Mouse (Mus musculus) lung, adult 18-20 months (tissue): ENCODE data around the gene Ddx58.

Source experiments
- DNase-seq, 2 experiments: peaks; one replicate each; pipeline ENCODE4 v3.0.0; 2022; ENCODE audit warnings: mixed read lengths in 2 of 2

Ddx58 gene

DNA sequence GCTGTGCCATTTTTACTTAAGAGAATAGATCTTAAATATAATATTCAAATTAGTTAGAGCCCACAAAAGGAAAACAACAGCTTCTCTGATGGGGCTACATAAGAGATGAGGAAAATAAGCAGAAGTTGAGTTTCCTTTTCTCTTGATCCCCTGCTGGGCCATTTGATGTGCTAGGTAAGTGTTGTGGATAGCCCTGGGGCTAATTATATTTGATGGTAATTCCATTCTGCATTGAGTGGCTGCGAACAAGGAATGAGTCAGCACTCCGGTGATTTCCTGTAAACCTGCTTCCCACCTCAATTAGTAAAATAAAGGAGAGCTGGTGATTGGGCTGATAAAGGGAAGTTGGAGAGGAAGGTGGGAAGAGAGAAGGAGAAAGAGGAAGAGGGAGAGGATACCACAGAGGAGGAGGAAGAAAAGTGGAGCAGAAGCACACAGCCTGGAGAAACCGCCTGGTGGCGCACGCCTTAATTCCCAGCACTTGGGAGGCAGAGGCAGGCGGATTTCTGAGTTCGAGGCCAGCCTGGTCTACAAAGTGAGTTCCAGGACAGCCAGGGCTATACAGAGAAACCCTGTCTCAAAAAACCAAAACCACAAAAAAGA is 6.5 kb downstream of the Ddx58 start:
- no peak for DNase-seq

DNA sequence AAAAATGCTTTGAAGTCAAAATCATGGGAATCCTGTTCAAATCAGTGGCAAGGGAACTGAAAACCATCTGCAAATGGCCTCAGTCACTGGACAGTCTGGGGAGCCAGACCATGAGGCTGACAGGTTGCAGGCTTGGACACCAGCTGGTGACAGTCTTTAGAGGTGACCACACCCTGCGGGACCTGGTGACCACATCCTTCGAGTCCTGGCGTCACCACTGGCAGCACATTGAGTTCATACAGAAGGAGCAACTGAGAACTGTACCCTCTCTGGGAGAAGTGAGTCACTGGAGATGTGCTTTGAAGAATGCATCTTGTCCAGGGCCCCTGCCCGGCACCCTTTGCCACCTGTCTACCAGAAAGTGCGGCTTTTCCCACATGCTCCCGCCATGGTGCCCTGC is 9.9 kb downstream of the Ddx58 start:
- no peak for DNase-seq

DNA sequence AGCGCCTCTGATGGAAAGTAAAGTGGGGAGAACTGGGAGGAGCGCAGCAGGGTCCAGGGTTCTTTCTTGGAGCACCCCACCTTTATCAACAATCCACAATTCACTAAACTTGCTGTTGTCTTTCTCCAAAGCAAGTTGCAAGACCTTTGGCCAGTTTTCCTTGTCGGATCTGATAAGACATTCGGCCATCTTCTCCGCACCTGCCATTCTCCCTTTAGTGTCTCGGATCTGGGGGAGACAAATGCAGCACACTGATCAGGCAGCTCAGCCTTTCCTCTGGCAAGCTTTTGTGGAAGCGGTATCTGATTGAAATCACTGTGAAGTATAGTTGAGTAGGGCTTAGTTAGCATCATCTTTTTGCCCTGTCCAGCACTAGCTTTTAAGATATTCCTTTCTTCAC is 11.7 kb downstream of the Ddx58 start:
- DNase-seq: no peak

DNA sequence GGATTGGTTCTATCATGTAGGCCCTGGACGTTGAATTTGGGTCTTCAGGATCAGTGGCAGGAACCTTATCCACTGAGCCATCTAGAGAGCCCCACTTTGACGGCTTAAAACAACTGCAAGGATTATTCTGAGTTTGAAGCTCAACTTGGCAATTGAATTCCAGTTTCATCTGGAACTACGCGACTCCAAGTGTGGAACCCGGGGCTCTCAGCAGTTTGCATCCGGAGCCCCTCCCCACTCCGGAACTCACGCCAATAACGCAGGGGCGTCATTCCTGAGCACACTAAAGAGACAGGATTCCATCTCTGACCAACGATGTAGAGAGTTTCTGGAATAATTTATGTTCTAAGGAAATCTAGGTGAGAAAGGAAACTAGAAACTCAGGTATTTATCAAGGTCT is 12.5 kb downstream of the Ddx58 start:
- no peak for DNase-seq

DNA sequence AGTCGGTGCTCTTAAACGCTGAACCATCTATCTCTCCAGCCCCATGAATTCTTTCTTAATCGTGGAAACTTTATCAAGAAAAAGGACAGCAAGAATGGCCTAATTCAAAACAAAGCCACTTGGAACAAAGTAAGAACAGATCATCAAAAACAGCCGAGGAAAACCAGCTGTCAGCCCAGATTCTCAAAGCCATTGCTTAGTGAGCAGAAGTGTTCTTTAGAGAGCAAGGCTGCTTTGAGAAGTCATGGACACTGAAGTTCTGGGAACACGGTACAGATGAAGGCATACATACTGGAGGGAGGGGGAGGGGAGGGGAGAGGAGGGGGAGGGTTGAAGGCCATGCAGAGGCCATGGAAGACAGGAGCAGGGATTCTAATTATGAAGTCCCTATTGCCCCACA is 13.5 kb downstream of the Ddx58 start:
- DNase-seq: no peak

DNA sequence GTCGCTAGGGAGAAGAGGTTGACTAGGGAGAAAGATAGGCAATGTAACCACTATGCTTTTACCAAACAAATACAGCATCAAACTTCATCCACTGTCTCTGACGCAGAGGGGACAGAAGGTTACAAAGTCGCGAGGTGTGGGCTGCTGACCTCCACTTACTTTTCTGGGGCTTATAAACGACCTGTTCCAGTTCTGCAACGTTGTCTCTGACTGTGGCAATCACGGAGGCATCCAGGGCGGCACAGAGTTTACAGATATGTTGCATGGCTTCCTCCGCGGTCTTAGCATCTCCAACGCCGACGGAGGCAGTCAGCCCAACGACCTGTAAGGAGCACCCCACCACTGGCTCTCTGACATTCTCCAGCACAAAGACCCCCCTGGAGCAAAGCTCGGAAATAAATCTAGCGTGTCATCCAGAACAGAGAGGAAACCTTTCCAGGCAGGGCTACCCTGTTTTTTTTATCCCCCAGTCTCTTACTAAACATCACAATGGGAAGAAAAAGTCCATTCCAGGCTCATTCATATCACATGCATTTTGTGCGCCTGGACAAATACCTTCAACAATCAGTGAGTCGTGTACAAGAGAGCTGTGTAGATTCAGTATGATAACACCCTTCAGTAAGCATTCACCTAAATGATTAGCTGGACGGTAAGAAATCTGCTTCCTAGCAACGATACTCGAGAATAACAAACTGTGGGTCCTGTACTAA is 17.6 kb downstream of the Ddx58 start:
- DNase-seq: no peak

DNA sequence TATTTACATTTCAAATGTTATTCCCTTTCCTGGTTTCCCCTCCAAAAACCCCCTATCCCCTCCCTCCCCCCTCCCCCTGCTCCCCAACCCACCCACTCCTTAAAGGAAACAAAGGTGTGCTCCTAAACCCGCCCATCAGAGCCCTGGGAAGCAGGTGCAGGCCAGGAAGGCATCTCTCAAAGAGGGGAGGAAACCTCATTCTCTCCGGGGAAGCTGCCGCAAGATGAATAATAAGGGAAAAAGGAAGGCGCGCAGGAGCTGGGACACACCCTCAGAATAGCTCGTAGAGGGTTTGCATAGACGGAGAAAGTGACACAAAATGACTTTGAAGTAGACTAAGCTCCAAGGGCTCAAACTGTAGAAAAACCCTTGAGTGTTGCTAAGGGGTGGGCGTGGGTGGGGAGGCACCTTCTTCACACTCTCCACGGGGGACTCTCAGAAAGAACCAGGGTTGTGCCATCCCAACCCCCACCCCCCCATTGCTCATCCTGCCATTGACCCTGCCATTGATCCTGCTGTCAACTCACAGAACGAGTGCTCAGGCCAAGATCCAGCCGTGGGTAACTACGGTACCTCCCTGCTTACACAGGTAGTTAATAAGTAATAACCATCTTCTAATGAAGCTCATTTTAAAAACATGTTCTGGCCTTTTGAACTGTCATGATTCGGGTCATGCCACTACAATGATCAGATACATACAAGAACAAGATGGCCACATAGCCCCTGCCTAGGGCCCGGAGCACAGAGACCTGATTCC is 18.4 kb downstream of the Ddx58 start:
- no peak for DNase-seq

DNA sequence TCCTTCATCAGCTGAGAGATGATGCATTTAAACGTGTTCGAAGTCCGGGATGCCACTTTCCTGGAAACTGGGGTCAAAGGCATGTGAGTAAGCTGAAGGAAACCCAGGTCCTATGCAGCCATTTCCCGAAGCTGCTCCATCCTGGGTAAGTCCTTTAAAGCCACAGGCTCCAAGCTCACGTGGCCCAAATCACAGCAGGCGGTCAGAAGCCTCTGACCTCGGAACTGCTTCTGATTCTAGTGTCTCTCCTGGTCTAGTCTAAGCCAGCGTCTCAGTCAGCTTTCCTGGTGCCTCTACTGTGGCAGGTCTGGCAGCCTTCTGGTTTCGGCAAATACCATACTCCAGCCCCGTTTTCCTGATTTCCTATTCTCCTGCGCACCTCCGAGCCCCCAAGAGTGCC is 19.2 kb downstream of the Ddx58 start:
- no peak for DNase-seq

DNA sequence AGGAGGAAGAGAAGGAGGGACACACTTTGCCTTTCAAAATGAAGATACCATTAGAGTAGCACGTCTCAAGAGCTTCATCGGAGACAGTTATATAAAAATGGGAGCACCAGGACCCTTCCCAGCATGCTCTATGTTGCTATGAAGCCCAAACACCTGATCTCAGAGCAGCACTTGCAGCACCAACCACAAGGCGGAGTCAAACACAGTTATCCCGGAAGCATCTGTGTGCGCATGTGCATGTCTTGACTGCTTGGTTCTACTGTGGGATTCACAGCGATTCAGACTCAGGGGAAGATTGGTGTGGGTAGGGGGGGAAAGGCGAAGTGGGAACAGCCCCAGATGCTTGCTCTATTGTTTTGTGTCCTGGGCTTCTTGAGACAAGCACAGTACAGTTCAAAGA is 21.2 kb downstream of the Ddx58 start:
- no peak for DNase-seq

DNA sequence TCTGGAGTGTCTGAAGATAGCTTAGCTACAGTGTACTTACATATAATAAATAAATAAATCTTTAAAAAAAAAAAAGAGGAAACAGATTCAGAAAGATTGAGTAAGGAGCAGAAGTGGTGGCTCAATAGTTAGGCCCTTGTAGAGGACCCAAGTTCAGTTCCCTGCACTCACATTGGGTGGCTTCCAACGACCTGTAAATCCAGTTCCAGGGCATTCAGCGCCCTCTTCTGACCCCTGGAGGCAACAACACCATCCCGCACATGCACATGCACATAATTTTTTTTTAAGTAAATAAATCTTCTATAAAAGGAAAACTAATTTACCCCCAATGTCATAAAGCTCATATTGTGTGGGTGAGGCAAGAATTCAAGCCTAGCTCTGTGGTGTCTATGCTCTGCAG is 21.7 kb downstream of the Ddx58 start:
- no peak for DNase-seq

DNA sequence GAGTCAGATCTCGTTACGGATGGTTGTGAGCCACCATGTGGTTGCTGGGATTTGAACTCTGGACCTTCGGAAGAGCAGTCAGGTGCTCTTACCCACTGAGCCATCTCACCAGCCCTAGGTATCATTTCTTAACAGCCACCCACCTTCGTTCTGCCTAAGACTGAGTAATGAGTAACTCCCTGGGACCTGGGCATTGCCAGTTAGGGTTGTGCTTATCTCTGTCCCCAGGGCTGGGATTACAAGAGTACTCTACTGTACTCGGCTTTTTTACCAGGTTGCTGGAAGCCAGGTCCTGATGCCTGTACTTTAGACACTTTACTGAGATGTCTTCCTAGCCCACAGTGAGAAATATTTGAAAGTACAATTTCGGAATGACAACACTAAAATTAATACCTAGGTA is 27.5 kb downstream of the Ddx58 start:
- DNase-seq: no peak

DNA sequence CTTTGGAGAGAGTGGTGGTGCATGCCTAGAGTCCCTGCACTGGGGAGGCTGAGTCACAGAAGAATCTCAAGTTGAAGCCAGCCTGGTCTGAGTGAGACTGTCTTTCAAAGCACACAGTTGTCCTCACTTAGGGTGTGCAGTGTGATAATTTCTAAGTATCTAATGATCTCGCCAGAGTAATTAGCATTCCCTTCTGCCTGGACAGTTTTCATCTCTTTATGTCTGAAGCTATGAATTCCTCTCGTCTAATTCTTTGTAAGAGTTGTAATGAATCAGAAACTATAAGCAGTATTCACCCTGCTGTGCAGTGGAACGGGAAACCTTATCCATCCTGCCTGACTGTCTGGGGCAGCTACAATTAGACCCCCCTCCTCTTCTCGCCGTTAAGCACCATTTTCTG is 31.9 kb downstream of the Ddx58 start:
- DNase-seq: no peak

DNA sequence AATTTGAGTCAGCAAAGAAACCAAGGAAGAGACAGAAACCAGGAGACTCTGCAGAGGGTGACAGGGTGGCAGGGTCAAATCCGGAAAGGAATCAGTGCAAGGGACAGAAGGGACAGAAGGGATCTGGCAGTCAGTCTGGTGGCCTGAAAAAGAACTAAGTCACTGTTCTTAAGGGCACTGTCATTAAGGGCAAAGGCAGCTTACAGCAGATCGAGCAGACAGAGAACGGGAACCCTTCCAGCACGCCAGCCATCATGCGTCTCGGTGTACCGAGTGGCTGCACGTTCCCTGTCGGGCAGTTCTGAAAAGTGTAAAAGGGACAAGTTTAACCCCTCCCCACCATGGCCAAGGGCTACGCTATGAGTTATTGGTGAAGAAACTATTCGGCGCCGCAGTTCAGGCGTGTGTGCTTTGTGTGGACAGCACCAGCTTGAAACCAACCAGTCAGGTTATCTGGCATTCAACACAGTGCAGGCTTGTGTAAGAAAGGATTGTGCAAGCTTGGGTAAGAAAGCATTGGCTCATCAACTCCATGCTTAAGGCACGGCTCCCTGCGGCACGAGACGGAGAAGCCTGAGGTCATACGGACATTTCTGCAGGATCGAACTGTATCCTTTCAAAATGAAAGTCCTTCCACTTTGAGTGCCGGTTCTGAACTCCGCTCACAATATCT is 34.3 kb downstream of the Ddx58 start:
- DNase-seq: peak; percentile 35 to 63

DNA sequence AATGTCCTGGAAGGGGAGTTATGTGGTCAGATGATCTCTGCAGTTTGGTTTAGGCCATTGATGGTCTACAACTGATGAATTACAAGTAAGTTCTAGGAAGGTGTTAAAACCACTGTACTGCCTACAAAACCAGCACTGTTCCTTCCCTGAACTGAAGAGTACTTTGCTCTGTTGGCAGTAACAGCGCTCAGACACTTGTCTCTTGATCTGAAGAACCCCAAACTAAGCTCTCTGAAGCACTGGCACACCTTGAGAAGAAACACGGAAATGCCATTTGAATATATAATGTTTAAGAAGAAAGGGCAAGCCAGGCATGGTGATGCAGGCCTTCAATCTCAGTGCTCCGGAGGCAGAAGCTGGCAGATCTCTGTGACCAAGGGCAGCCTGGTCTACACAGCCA is 35.3 kb downstream of the Ddx58 start:
- DNase-seq: peak in 1 of 2 experiments; percentile 18

DNA sequence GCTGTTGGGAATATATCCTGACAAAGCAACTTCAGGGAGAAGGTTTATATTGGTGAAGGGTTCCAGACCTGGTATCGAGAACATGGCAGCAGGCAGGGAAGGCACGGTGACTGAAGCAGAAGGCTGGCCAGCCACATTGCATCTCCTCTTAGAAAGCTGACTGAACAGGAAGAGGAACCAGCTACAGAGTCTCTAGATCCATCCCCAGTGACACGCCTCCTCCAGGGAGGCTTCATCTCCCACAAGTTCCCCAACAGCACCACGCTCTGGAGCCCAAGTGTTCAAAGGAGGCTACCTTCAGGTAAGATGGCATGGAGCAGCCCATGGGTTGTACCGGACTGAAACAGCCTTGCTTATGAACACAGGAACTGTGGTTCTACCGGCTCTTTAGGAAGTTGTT is 37.4 kb downstream of the Ddx58 start:
- DNase-seq: no peak

DNA sequence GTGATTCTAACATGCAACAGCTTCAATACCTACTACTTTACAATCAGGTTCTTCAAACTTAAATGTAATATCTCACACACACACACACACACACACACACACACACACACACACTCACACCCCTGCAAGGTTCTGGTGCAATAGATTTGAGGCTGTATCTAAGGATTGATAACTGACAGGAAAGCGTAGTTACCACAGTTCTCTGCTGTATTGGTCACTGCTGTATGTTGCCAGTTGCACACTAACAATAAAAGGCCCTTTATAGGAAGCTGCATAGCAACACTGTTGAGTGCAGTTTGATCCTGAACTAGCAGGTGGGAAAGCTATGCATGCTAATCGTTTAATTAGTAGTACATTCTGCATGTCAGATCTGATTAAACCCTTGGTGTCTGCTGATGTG is 44.3 kb downstream of the Ddx58 start:
- no peak for DNase-seq

DNA sequence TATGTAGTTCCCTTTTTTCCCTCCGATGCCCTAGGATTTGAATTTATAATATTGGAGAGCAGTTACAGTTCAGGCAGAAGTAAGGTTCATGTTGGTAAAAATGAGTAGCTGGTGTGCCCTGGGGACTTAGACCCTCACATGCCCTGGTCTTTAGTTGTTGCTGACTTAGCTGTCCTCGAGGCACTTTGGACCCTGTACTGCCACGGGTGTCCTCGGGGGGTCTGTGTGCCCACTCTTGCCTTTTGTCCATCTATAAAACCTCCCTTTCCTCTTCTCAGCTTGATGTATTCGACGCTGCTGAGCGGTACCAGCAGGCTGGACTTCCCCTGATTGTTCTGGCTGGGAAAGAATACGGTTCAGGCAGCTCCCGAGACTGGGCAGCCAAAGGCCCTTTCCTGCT is 46.2 kb downstream of the Ddx58 start:
- no peak for DNase-seq

DNA sequence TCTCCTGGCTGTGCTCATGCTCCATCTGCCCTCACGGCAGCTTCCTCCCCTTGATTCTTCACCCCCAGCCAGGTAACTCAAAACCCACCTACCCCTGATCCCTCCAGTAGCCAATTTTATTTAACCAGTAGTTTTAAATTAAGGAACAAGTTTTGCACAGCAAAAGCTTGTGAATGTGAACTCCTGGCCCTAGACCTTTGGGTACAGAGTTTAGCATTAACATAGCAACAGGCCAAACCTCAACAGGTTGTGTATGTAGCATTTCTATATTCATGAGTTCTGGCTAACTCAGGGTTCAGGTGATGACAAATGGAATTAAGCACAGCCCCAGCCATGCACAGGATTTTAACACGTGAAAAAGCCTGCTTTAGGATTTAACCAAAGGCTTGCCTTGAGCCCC is 47.4 kb downstream of the Ddx58 start:
- DNase-seq: no peak

DNA sequence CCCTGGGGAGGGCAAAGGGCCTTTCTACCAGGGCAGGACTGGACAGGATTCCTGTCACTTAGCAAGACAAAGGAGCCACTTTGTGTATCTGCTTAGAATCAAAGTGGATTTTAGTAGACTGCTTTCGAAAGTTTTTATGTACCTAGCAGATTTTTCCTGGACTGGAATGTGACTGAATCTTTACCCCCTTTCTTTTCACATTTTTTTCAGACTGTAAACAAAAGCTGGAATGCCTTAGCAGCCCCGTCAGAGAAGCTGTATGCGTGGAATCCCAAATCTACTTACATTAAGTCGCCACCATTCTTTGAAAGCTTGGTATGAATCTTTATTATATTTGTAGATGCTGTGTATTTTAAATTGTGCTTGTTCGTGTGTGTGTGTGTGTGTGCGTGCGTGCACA is 51.7 kb downstream of the Ddx58 start:
- DNase-seq: no peak

DNA sequence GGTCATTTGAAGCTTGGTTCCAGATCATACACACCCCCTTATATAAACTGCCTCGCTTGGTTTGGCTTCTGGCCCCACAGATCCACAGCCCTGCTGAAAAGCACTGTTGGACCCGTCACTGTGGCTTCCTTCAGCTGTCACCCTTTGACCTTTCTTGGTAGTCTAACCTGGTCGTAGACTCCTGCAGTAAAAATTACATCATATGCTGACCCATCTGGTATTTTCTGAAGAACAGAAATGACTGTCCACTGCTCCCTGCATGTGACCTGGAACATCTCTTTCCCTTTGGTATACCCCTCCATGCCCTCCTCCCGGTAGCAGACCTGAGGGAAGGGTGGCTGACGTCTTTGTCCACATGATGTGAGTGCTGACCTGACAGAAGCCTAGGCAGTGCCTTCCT is 55.2 kb downstream of the Ddx58 start:
- no peak for DNase-seq

DNA sequence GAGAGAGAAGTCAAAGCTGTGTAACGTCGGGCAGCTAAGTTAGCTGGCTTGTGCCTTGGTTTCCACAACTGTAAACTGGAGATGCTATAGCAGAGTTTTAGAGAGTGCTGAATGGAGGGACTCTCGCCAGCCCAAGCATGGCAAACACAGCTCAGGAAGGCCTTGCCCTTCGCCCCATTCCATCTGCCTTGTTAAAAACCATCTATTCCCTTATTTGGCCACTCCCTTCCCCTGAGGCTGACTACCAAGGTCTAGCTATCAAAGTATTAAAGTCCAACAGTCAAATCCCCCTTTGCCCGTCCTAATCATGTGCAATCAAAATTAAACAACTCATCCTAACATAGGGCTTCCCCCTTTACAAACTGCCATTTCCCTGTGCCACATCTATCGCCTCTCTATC is 55.8 kb downstream of the Ddx58 start:
- no peak for DNase-seq

DNA sequence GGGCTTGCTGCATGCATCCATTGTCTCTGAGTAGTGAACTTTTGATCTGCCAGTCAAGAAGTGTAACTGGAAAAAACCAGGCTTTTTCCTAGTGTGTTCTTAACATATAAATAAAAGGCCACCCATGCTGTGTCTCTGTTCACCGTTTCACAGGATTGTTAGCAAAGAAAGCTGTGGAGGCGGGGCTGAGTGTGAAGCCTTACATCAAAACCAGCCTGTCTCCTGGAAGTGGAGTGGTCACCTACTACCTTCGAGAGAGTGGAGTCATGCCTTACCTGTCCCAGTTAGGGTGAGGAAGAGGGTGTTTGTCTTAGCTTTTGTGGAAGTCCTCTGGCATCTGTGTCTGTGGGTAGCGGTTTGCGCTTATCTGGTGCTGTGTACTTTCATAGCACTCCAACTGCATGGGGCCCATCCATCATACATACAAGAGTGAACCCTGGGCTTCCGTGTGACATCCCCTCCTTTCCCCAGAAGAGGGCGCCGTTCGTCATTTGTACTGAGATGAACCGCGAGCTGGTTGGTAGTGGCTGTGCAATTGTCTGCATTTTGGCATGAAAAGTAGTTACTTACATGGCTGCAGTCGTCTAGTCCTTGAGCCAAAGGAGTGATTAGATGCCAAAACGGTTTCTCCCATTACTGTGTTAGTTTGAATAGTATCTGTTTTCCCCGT is 56.8 kb downstream of the Ddx58 start:
- peak; percentile 60 to 66 for DNase-seq

DNA sequence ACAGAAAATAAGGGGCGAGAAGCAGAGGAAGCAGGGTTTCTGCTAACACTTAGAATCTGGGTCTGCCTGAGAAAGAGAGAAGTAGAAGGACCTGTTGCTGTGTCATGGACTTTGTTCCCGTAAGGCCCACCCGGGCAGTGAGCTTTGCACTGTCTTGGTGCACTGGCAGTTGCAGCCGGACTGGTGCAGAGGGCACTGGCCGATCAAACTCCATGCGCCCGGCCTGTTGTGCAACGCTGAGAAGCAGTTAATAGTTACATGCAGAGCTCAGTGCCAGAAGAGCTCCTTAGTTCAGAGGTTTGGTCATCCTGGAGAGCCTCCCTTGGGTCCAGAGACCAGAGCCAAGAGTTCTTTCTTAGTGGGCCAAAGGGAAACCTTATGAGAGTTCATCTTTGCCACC is 57.9 kb downstream of the Ddx58 start:
- DNase-seq: peak; percentile 25 to 26
